Mouse (Mus musculus): ENCODE results near the gene E2f1.

- TF ChIP-seq CTCF (IDR thresholded peaks at IDR 0.05; ENCODE audit: extremely low read depth, insufficient read depth, low read length) (no peak), POLR2A (IDR thresholded peaks at IDR 0.05; ENCODE audit: extremely low read depth, insufficient read depth, low read length) (no peak)
These were observed 43.2 kb downstream of the E2f1 start for GRCm38 (mm10) chr2:154526531-154526930.

Measured in cortical plate, adult 2 months (tissue).